Mouse (Mus musculus) hindbrain, embryonic 15.5 days (tissue): Measurements from ENCODE around the gene Cbs. TPM values are rescaled to one million over a fixed set of nuclear protein-coding genes. Genes with fewer than 3 reads are reported as not detected.
"Not testable (repeated sequence)": the region's sequence is repeated elsewhere in the genome, so short reads cannot be mapped to it uniquely, and the experiment has no call there.

Experiments used
- ATAC-seq: fragments of 200-750 bp; cut with Nextera tagmentation; 2 replicates; pipeline ENCODE4 v1.8.0; 2017; ENCODE audit warnings: low read depth, moderate number of reproducible peaks, moderate TSS enrichment; ENCODE audit not compliant: low FRiP score
- H3K27ac ChIP-seq: fragments of 300-500 bp; sonication (generic); replicated peaks from 2 replicates; pipeline ENCODE4 v1.5.1; 2015; ENCODE audit warnings: mild to moderate bottlenecking, inconsistent platforms
- H3K27me3 ChIP-seq: fragments of 300-500 bp; sonication (generic); 2 replicates; pipeline ENCODE4 v1.6.1; 2015; ENCODE audit warnings: control low read depth, inconsistent platforms
- H3K36me3 ChIP-seq: fragments of 300-500 bp; sonication (generic); 2 replicates; pipeline ENCODE4 v1.6.1; 2015; ENCODE audit warnings: control low read depth, inconsistent platforms
- H3K4me1 ChIP-seq: fragments of 300-500 bp; sonication (generic); replicated peaks from 2 replicates; pipeline ENCODE4 v1.6.1; 2015; ENCODE audit warnings: control low read depth, inconsistent platforms
- H3K4me2 ChIP-seq: fragments of 300-500 bp; sonication (generic); 2 replicates; pipeline ENCODE4 v1.6.1; 2015; ENCODE audit warnings: moderate library complexity, mild to moderate bottlenecking, inconsistent platforms
- H3K4me3 ChIP-seq: fragments of 300-500 bp; sonication (generic); 2 replicates; pipeline ENCODE4 v1.5.1; 2015; ENCODE audit warnings: mild to moderate bottlenecking, inconsistent platforms
- H3K9ac ChIP-seq: fragments of 300-500 bp; sonication (generic); 2 replicates; pipeline ENCODE4 v1.6.1; 2015; ENCODE audit warnings: inconsistent platforms
- H3K9me3 ChIP-seq: fragments of 300-500 bp; sonication (generic); 2 replicates; pipeline ENCODE4 v1.6.1; 2016; ENCODE audit warnings: control low read depth, inconsistent platforms
- WGBS: fragments of 180-500 bp; shearing (Covaris S2); methylation state at CpG from one replicate; pipeline ENCODE4 v1.1.7; 2015; 5-methylcytosine and 5-hydroxymethylcytosine counted together
- polyA plus RNA-seq: library from polyadenylated mRNA; unstranded; fragments of >200 nt; fragmentation: Nextera tagmentation; extraction: Ambion mirVana; gene quantifications from 2 replicates; pipeline ENCODE4 v1.2.1, GENCODE M21; 2015

Gene Cbs
- polyA plus RNA-seq, 1 experiment from 2014 or later = 8.9 TPM

GRCm38 (mm10) chr17:31609173-31609572 lies 27.9 kb downstream of the Cbs start:
- WGBS = 95% methylated on average over 3 of the region's 3 CpGs
- H3K27me3 ChIP-seq, H3K9ac ChIP-seq, H3K27ac ChIP-seq, H3K4me3 ChIP-seq, H3K4me1 ChIP-seq, ATAC-seq, H3K9me3 ChIP-seq, H3K4me2 ChIP-seq: not testable (repeated sequence)
- peaks cover 13% of the 10 kb centered on the region for H3K36me3 ChIP-seq

DNA sequence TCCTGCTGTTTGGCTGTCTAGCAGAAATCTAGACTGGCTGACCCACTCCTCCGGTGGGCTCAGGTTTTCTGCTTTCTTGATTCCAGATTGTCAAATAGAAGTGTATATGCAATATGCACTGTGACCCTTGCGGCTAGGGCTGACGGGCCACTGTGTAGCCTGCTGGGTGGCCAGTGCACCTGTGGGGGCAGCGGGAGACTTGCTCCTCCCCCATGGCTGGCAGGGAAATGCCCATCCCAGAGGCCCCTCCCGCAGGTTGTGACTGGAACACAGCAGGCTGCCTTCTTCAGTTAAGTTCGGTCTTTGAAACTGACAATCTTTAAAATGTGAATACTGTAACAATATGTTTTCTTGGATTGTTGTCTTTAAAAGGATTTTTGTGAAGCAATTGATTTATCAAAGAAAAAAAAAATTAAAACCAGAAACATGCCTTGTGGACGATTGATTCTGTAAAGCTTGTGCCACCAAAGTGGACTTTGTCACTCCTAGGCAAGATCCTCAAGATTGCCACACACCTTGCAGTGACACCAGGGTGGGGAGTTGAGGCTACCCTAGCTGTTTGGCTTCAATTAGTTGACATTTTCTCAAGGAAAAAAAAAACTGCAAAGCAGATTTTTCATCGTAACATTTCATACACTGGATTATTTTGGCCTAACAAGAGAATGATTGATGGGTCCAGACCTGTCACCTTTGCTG lies 29.6 kb downstream of the Cbs start:
- Histone ChIP-seq H3K9ac (no peak overlapping the region), H3K9me3 (no peaks in the 10 kb centered on the region), H3K27me3 (no peaks in the 10 kb centered on the region), H3K4me3 (no peak overlapping the region), H3K36me3 (peaks cover 28% of the 10 kb centered on the region), H3K4me1 (no peaks in the 10 kb centered on the region), H3K4me2 (no peak overlapping the region), H3K27ac (no peak overlapping the region)
- WGBS = 77% methylated on average over 8 of the region's 8 CpGs
- ATAC-seq = no peak

DNA sequence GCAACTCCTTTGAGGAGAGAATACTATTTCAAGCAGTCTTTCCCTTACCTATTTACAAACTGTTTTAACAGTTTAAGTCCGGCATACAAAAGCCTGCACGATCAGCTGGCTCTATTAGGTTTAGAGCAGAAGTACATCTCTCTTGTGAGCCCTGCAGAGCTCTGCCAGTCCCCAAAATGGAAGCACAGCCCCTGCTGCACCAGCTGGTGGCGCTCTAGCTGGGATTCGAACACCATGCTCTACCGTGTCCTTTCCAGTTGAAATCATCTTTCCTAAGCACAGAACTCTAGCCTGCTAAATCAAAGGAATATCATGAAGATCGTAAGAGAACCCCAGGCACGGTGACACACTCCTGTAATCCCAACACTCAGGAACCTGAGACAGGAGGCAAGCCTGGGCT lies 30.6 kb downstream of the Cbs start:
- Histone ChIP-seq H3K4me2 (no peak overlapping the region), H3K4me1 (no peaks in the 10 kb centered on the region), H3K36me3 (peaks cover 35% of the 10 kb centered on the region), H3K4me3 (no peak overlapping the region), H3K9ac (no peak overlapping the region), H3K27ac (no peak overlapping the region), H3K9me3 (no peaks in the 10 kb centered on the region), H3K27me3 (no peaks in the 10 kb centered on the region)
- no peak for ATAC-seq
- 84% methylated on average over 7 of the region's 7 CpGs for WGBS

DNA sequence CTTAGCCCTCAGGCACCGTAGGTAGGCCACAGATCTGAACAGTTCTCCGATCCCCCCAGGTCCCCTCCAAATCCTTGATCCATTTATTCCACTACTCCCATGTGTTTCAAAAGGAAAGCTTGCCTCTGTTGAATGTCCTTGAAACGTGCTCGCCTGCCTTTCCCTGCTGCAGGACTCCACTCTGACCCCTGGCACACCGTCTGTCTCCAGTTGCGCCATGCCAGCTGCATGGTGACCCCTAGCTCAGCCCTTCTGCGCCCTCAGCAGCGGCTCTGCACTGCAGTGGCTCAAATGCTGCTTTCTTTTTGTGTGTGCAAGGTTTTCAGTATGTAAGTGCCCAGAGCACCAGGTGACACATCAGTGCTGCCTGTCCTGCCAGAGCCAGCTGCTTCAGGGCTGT lies 38.4 kb downstream of the Cbs start:
- Histone ChIP-seq H3K9me3 (no peaks in the 10 kb centered on the region), H3K4me2 (no peak overlapping the region), H3K9ac (no peak overlapping the region), H3K27ac (no peak overlapping the region), H3K4me3 (no peak overlapping the region), H3K27me3 (no peaks in the 10 kb centered on the region), H3K4me1 (peaks cover 5% of the 10 kb centered on the region; the same call in 1 of the 2 replicates), H3K36me3 (peaks cover 50% of the 10 kb centered on the region)
- no peak for ATAC-seq
- WGBS = 90% methylated on average over 8 of the region's 8 CpGs

DNA sequence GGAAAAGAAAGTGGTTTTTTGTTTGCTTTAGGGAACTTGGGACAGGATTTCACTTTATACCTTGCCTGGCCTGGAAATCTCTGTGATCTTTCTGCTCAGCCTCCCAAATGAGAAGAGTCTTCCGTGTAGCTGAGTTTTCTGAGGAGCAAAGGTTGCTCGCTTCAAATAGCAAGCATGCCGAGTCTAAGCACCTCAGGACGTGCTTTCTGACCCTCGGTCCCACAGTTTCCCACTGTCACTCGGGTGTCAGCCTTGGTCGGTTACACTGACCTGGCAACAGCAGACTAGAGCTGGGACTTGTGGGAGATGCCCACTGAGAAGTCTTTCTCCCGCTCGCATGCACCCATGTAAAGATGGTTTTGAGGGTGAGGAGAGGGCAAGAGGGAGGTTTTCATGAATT lies 39.1 kb downstream of the Cbs start:
- Histone ChIP-seq H3K27me3 (no peaks in the 10 kb centered on the region), H3K9me3 (no peaks in the 10 kb centered on the region), H3K4me2 (no peak overlapping the region), H3K4me3 (no peak overlapping the region), H3K36me3 (peaks cover 44% of the 10 kb centered on the region), H3K9ac (no peak overlapping the region), H3K4me1 (peaks cover 5% of the 10 kb centered on the region; the same call in 1 of the 2 replicates), H3K27ac (no peak overlapping the region)
- no peak for ATAC-seq
- 93% methylated on average over 9 of the region's 9 CpGs for WGBS

- Histone ChIP-seq H3K4me1 (peaks cover 5% of the 10 kb centered on the region; the same call in 1 of the 2 replicates), H3K27ac (peak overlapping the region; percentile 64), H3K36me3 (peaks cover 43% of the 10 kb centered on the region), H3K27me3 (no peaks in the 10 kb centered on the region), H3K4me2 (no peak overlapping the region), H3K9me3 (no peaks in the 10 kb centered on the region), H3K9ac (no peak overlapping the region), H3K4me3 (no peak overlapping the region)
- no peak for ATAC-seq
- WGBS = 60% methylated on average over 5 of the region's 5 CpGs
These were observed 42.0 kb downstream of the Cbs start for GRCm38 (mm10) chr17:31595077-31595476.

DNA sequence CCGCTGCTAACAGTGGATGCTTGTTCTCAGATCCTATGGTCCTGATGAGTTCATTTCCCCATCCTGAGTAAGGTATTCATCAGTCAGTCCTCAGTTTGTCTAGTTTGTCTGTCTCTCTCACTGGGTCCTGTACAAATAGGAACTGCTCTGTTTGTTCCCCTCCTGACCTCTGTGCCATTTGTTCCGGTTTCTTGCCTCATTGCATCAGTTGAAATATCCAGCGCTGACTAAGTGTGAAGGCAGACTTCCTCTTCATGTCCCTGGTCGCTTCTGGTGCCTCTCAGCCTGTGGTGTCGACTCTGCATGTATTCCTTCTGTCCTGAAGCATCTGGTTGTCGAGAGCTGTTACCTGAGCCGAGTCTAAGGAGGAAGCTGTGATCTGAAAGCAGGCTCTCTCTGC lies 42.4 kb downstream of the Cbs start:
- Histone ChIP-seq H3K4me2 (no peak overlapping the region), H3K4me1 (peaks cover 5% of the 10 kb centered on the region; the same call in 1 of the 2 replicates), H3K36me3 (peaks cover 39% of the 10 kb centered on the region), H3K9me3 (no peaks in the 10 kb centered on the region), H3K27me3 (no peaks in the 10 kb centered on the region), H3K27ac (peak overlapping the region; percentile 64), H3K4me3 (no peak overlapping the region), H3K9ac (no peak overlapping the region)
- WGBS = 80% methylated on average over 7 of the region's 7 CpGs
- no peak for ATAC-seq

DNA sequence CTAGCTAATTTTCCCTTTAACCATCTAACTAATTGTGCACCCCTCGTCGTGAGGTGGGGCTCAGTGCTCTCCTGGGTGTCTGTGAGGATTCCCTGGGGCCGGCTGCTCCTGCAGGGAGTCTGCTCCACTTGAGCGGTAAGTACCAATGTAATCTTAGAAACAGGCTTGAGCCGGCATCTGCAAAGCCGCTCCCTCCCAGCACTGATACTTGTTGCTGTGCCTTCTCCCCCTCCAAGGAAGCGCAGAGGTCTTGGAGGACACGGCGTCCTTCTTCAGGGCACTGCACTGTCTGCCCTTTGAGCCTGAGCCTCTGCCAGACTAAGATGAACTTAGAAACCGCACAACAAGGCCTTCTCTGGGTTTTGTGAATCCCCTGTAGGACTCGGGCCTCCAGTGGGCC lies 46.2 kb downstream of the Cbs start:
- 87% methylated on average over 11 of the region's 11 CpGs for WGBS
- Histone ChIP-seq H3K36me3 (peaks cover 31% of the 10 kb centered on the region), H3K9ac (no peak overlapping the region), H3K9me3 (no peaks in the 10 kb centered on the region), H3K27me3 (no peaks in the 10 kb centered on the region), H3K4me1 (peaks cover 5% of the 10 kb centered on the region; the same call in 1 of the 2 replicates), H3K27ac (no peak overlapping the region), H3K4me2 (no peak overlapping the region), H3K4me3 (no peak overlapping the region)
- ATAC-seq = no peak

DNA sequence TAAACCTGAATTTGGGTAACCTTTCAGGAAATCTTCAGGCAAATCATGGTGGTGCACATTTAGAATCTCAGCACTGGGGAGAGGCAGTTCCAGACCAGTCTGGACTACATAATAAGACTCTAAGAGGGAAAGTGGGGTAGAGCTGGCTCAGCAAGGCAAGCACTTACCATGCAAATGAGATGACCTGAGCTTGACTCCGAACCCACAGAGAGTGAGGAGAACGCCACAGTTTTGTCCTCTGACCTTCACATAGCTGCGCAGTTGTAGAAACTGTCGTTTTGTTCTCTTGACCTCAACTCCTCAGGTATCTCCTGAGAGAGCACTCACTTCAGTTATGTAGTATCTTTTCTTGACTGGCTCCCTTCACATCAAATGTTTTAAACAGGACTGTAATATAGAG lies 48.3 kb downstream of the Cbs start:
- H3K9me3 ChIP-seq = no peaks in the 10 kb centered on the region
- WGBS = 88% methylated on average over 4 of the region's 4 CpGs
- no peaks in the 10 kb centered on the region for H3K27me3 ChIP-seq
- no peak overlapping the region for H3K9ac ChIP-seq
- no peak overlapping the region for H3K4me2 ChIP-seq
- H3K4me1 ChIP-seq = no peaks in the 10 kb centered on the region
- no peak for ATAC-seq
- H3K4me3 ChIP-seq = no peak overlapping the region
- peaks cover 37% of the 10 kb centered on the region for H3K36me3 ChIP-seq
- H3K27ac ChIP-seq = no peak overlapping the region

DNA sequence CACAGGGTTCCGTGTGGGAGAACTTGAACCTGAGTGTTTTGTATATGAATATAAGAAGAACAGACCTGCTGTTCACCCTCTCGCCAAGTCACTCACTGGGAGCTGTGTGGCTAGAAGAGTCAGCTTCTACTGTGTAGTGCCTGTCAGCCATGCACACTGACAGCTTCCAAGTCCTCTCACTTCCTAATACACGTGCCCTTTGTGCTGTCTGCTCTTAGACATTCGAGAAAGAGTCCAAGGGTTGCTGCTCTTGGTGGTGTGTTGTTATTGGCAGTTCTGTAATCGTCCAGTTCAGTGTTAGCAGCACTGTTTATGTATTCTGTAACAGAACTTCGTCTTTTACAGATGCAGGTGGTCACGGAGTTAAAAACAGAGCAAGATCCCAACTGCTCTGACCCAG lies 48.9 kb downstream of the Cbs start:
- Histone ChIP-seq H3K4me3 (no peak overlapping the region), H3K27me3 (no peaks in the 10 kb centered on the region), H3K4me1 (no peaks in the 10 kb centered on the region), H3K9ac (no peak overlapping the region), H3K36me3 (peaks cover 37% of the 10 kb centered on the region), H3K9me3 (no peaks in the 10 kb centered on the region), H3K27ac (no peak overlapping the region), H3K4me2 (no peak overlapping the region)
- WGBS = 84% methylated on average over 7 of the region's 7 CpGs
- no peak for ATAC-seq

DNA sequence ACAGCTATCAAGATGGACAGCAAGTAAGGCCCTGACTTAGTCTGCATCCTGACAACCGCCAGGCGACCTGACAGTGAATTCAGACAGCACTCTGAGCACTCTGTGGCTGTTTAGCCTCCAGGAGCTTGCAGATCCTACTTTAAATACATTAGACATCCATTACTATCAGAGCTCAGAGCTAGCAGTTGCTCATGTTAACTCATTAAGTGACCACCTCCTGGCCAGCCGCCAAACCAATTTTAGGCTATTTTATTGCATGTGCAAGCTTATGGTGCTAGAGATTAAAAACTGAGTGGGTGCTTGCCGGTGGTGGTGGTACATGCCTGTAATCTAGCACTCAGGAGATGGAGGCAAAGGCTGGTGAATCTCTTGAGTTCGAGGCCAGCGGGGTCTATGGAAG lies 53.3 kb downstream of the Cbs start:
- Histone ChIP-seq H3K4me2 (no peak overlapping the region), H3K4me1 (peaks cover 15% of the 10 kb centered on the region), H3K9me3 (no peaks in the 10 kb centered on the region), H3K36me3 (peaks cover 15% of the 10 kb centered on the region), H3K9ac (no peak overlapping the region), H3K27ac (no peak overlapping the region), H3K27me3 (no peaks in the 10 kb centered on the region), H3K4me3 (no peak overlapping the region)
- ATAC-seq = no peak
- WGBS = 84% methylated on average over 6 of the region's 6 CpGs

DNA sequence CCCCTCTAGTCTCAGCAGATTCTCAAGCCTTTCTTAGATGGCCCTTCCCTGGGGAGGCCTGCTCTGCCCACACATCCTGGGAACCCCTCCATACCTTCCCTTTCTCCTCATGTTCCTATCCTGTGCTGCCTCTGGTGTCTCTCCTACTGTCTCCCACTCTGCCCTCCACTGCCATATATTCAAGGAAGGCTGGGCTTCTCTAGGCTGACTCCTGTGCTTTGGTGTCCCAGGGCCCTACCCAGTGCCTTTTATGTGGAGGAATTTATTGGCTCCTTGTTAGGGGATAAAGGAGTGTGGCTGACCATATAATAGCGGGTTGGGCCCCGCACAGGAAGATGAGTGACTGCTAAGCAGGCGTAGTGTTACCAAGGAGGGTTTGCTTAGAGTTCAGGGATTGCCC lies 53.9 kb downstream of the Cbs start:
- H3K9ac ChIP-seq = no peak overlapping the region
- H3K27ac ChIP-seq = no peak overlapping the region

GRCm38 (mm10) chr17:31580344-31580743 lies 56.7 kb downstream of the Cbs start:
- no peak for ATAC-seq

More for the DNA sequence above, 53.9 kb downstream of the Cbs start:
- no peak overlapping the region for H3K4me2 ChIP-seq
- peaks cover 10% of the 10 kb centered on the region for H3K36me3 ChIP-seq
- ATAC-seq = no peak
- H3K9me3 ChIP-seq = no peaks in the 10 kb centered on the region
- WGBS = 66% methylated on average over 3 of the region's 3 CpGs
- no peak overlapping the region for H3K4me3 ChIP-seq
- H3K4me1 ChIP-seq = peaks cover 15% of the 10 kb centered on the region
- no peaks in the 10 kb centered on the region for H3K27me3 ChIP-seq

More at GRCm38 (mm10) chr17:31580344-31580743, 56.7 kb downstream of the Cbs start:
- Histone ChIP-seq H3K36me3 (peaks cover 7% of the 10 kb centered on the region), H3K27me3 (no peaks in the 10 kb centered on the region), H3K4me3 (no peak overlapping the region), H3K4me1 (peaks cover 15% of the 10 kb centered on the region), H3K27ac (peak overlapping the region; percentile 55), H3K4me2 (no peak overlapping the region), H3K9ac (no peak overlapping the region), H3K9me3 (no peaks in the 10 kb centered on the region)
- 31% methylated on average over 3 of the region's 3 CpGs for WGBS
